Comparison of ENCODE assay signal across 9 mouse cellular contexts in genomic region chr17:27796780-27797179, GRCm38 (mm10). TPM values are rescaled to one million over a fixed set of nuclear protein-coding genes. Genes with fewer than 3 reads are reported as not detected.
A peak's percentile ranks its signal among the peaks of the same experiment; 100 is the strongest.
DNase-seq lines count a peak whose midpoint lies in the region; ATAC-seq lines count a peak whose summit lies in the region.
"Had no signal": no experiment of that assay in that cellular context is flagged by ENCODE, and none has a peak within 500 bp of the region (broad histone marks: within the 10 kb centered on the region; RNA-seq: fewer than 3 reads in every experiment).

No protein-coding gene starts in this region.

- peak; percentile 31 for DNase-seq in right cerebral cortex, adult 18-20 months
- no peak for DNase-seq in right cerebral cortex, postnatal 36 days (ENCODE audit: low spot score in 2 of 2)
- DNase-seq in hindbrain, embryonic 10.5 days (ENCODE audit: low spot score), result peak; percentile 34
- peak; percentile 47 for DNase-seq in limb, embryonic 11.5 days (ENCODE audit: low spot score)
- DNase-seq in midbrain, embryonic 11.5 days (ENCODE audit: low spot score, missing footprints), result peak; percentile 87
- DNase-seq in ovary, postnatal 36 days (ENCODE audit: low spot score), result no peak
- DNase-seq in thymus, postnatal 0 days (ENCODE audit: low spot score), result no peak

- no peaks in the 10 kb centered on the region for H3K27me3 ChIP-seq in forebrain, embryonic 12.5 days
- no peaks in the 10 kb centered on the region for H3K27me3 ChIP-seq in hindbrain, embryonic 10.5 days (ENCODE audit: insufficient read depth, poor library complexity, severe bottlenecking)
- no peaks in the 10 kb centered on the region for H3K27me3 ChIP-seq in limb, embryonic 11.5 days (ENCODE audit: control insufficient read depth, insufficient read depth, low read length)
- H3K27me3 ChIP-seq in midbrain, embryonic 11.5 days (ENCODE audit: control insufficient read depth, insufficient read depth, low read length), result no peaks in the 10 kb centered on the region

- ATAC-seq in forebrain, embryonic 12.5 days (ENCODE audit: low FRiP score), result peak; percentile 84
- ATAC-seq in limb, embryonic 11.5 days (ENCODE audit: insufficient number of reproducible peaks, low FRiP score, low TSS enrichment, low read depth), result no peak
- peak; percentile 86 for ATAC-seq in midbrain, embryonic 11.5 days (ENCODE audit: low FRiP score)

- peak overlapping the region; percentile 94 for H3K27ac ChIP-seq in forebrain, embryonic 12.5 days
- H3K27ac ChIP-seq in hindbrain, embryonic 10.5 days, result peak overlapping the region; percentile 88
- peak overlapping the region; percentile 75 for H3K27ac ChIP-seq in limb, embryonic 11.5 days (replicated peaks; ENCODE audit: low read depth, low read length)
- H3K27ac ChIP-seq in midbrain, embryonic 11.5 days (ENCODE audit: low read depth, low read length), result peak overlapping the region; percentile 85
- H3K27ac ChIP-seq: macrophage had no signal

- peak overlapping the region; percentile 30 for H3K4me2 ChIP-seq in forebrain, embryonic 12.5 days
- no peak overlapping the region; the same call in 1 of the 2 replicates for H3K4me2 ChIP-seq in limb, embryonic 11.5 days (ENCODE audit: low read depth, severe bottlenecking)
- 0 out of 2 replicates have a peak overlapping the region, but pooled peaks have one; percentile 3 for H3K4me2 ChIP-seq in midbrain, embryonic 11.5 days

- peaks cover 8% of the 10 kb centered on the region for H3K36me3 ChIP-seq in forebrain, embryonic 12.5 days (replicated peaks)
- peaks cover 13% of the 10 kb centered on the region for H3K36me3 ChIP-seq in hindbrain, embryonic 10.5 days
- H3K36me3 ChIP-seq in limb, embryonic 11.5 days (ENCODE audit: control insufficient read depth, insufficient read depth, low read length), result no peaks in the 10 kb centered on the region
- peaks cover 2% of the 10 kb centered on the region; the same call in 1 of the 2 replicates for H3K36me3 ChIP-seq in midbrain, embryonic 11.5 days (ENCODE audit: control insufficient read depth, insufficient read depth, low read length)

- H3K4me3 ChIP-seq in forebrain, embryonic 12.5 days (replicated peaks), result no peak overlapping the region
- 0 out of 2 replicates have a peak overlapping the region, but pooled peaks have one; percentile 26 for H3K4me3 ChIP-seq in hindbrain, embryonic 10.5 days
- no peak overlapping the region for H3K4me3 ChIP-seq in limb, embryonic 11.5 days (ENCODE audit: low read depth, low read length)
- no peak overlapping the region for H3K4me3 ChIP-seq in midbrain, embryonic 11.5 days (ENCODE audit: low read depth, low read length)

- no peak overlapping the region; the same call in 1 of the 2 replicates for H3K9ac ChIP-seq in forebrain, embryonic 12.5 days
- no peak overlapping the region for H3K9ac ChIP-seq in limb, embryonic 11.5 days (ENCODE audit: low read length)
- H3K9ac ChIP-seq in midbrain, embryonic 11.5 days (ENCODE audit: low read length), result peak overlapping the region; percentile 52; the same call in 1 of the 2 replicates

- H3K9me3 ChIP-seq in forebrain, embryonic 12.5 days, result no peaks in the 10 kb centered on the region
- no peaks in the 10 kb centered on the region for H3K9me3 ChIP-seq in hindbrain, embryonic 10.5 days
- no peaks in the 10 kb centered on the region for H3K9me3 ChIP-seq in limb, embryonic 11.5 days (ENCODE audit: control insufficient read depth, low read length)
- no peaks in the 10 kb centered on the region for H3K9me3 ChIP-seq in midbrain, embryonic 11.5 days (ENCODE audit: control insufficient read depth, low read length)

- peaks cover 42% of the 10 kb centered on the region for H3K4me1 ChIP-seq in forebrain, embryonic 12.5 days
- peaks cover 42% of the 10 kb centered on the region for H3K4me1 ChIP-seq in hindbrain, embryonic 10.5 days (replicated peaks)
- H3K4me1 ChIP-seq in limb, embryonic 11.5 days (ENCODE audit: control insufficient read depth, insufficient read depth, low read length), result peaks cover 36% of the 10 kb centered on the region
- H3K4me1 ChIP-seq in midbrain, embryonic 11.5 days (ENCODE audit: control insufficient read depth, insufficient read depth, low read length), result peaks cover 21% of the 10 kb centered on the region

- 55% methylated on average over 6 of the region's 6 CpGs for WGBS in forebrain, embryonic 12.5 days
- WGBS in hindbrain, embryonic 10.5 days, result 78% methylated on average over 6 of the region's 6 CpGs
- WGBS in limb, embryonic 11.5 days, result 50% methylated on average over 6 of the region's 6 CpGs
- 68% methylated on average over 6 of the region's 6 CpGs for WGBS in midbrain, embryonic 11.5 days

RNA-seq across cellular contexts. Expression of gene D17Wsu92e, which starts 23.7 kb away (rescaled TPM):
- 11.1 and 11.4 TPM in 2 replicates for polyA plus RNA-seq in forebrain, embryonic 12.5 days (2016; fragmentation: Nextera tagmentation; extraction: Ambion mirVana)
- 10.7 and 13.0 TPM in 2 replicates for polyA plus RNA-seq in hindbrain, embryonic 10.5 days (2016; fragmentation: Nextera tagmentation; extraction: Ambion mirVana)
- 16.7 and 17.6 TPM in 2 replicates for polyA plus RNA-seq in limb, embryonic 11.5 days (2014; fragmentation: Nextera tagmentation; extraction: Ambion mirVana)
- polyA plus RNA-seq in midbrain, embryonic 11.5 days (2014; fragmentation: Nextera tagmentation; extraction: Ambion mirVana), result 8.7 and 10.9 TPM in 2 replicates
- 16.7 and 20.8 TPM in 2 replicates for polyA plus RNA-seq in thymus, postnatal 0 days (2015; fragmentation: Nextera tagmentation; extraction: Ambion mirVana)

RNA-seq across cellular contexts. Expression of gene Snrpc, which starts 41.2 kb away (rescaled TPM):
- 367 and 371 TPM in 2 replicates for polyA plus RNA-seq in forebrain, embryonic 12.5 days (2016; fragmentation: Nextera tagmentation; extraction: Ambion mirVana)
- polyA plus RNA-seq in hindbrain, embryonic 10.5 days (2016; fragmentation: Nextera tagmentation; extraction: Ambion mirVana), result 419 and 433 TPM in 2 replicates
- 415 and 425 TPM in 2 replicates for polyA plus RNA-seq in limb, embryonic 11.5 days (2014; fragmentation: Nextera tagmentation; extraction: Ambion mirVana)
- 358 and 416 TPM in 2 replicates for polyA plus RNA-seq in midbrain, embryonic 11.5 days (2014; fragmentation: Nextera tagmentation; extraction: Ambion mirVana)
- polyA plus RNA-seq in thymus, postnatal 0 days (2015; fragmentation: Nextera tagmentation; extraction: Ambion mirVana), result 383 and 386 TPM in 2 replicates

RNA-seq across cellular contexts. Expression of gene Uhrf1bp1, which starts 59.5 kb away (rescaled TPM):
- 10.0 and 10.5 TPM in 2 replicates for polyA plus RNA-seq in forebrain, embryonic 12.5 days (2016; fragmentation: Nextera tagmentation; extraction: Ambion mirVana)
- polyA plus RNA-seq in hindbrain, embryonic 10.5 days (2016; fragmentation: Nextera tagmentation; extraction: Ambion mirVana), result 6.9 and 7.7 TPM in 2 replicates
- 8.2 and 8.5 TPM in 2 replicates for polyA plus RNA-seq in limb, embryonic 11.5 days (2014; fragmentation: Nextera tagmentation; extraction: Ambion mirVana)
- 4.9 TPM in 2 replicates for polyA plus RNA-seq in midbrain, embryonic 11.5 days (2014; fragmentation: Nextera tagmentation; extraction: Ambion mirVana)
- polyA plus RNA-seq in thymus, postnatal 0 days (2015; fragmentation: Nextera tagmentation; extraction: Ambion mirVana), result 1.1 and 1.6 TPM in 2 replicates

Comparison
In these comparisons a context has a peak if more than half of its experiments do, and no peak if none do; other contexts are left out.
1. DNase-seq: peak in right cerebral cortex, adult 18-20 months (single experiment), hindbrain, embryonic 10.5 days (single experiment), limb, embryonic 11.5 days (single experiment) and midbrain, embryonic 11.5 days (single experiment); none in right cerebral cortex, postnatal 36 days (0 of 2), ovary, postnatal 36 days (single experiment) and thymus, postnatal 0 days (single experiment).
2. Peak in every context shown above with its lines, with median percentiles within 50 percentile points of each other: H3K27ac ChIP-seq.